Mouse (Mus musculus) CH12.LX (cell line): ENCODE data around the gene Arpc5l. TPM values are rescaled to one million over a fixed set of nuclear protein-coding genes. Genes with fewer than 3 reads are reported as not detected.
A peak's percentile ranks its signal among the peaks of the same experiment; 100 is the strongest.

ENCODE experiments used
- DNase-seq: peaks from one replicate; pipeline ENCODE4 v3.0.0-alpha.2; 2013; ENCODE audit errors: extremely low read depth
- H3K27ac ChIP-seq: 2 replicates; pipeline ENCODE4 v1.5.1; 2012; ENCODE audit warnings: low read depth, mild to moderate bottlenecking, control low read depth, moderate library complexity; ENCODE audit not compliant: insufficient read depth
- H3K27me3 ChIP-seq: replicated peaks from 2 replicates; pipeline ENCODE3; 2012; ENCODE audit warnings: inconsistent platforms
- H3K36me3 ChIP-seq, 2 experiments: replicated peaks in 1 of 2; 2 replicates each; pipeline versions ENCODE3 to v1.6.1; 2012; ENCODE audit warnings: inconsistent platforms in 1 of 2, low read length in 1 of 2, mild to moderate bottlenecking in 1 of 2, mixed read lengths in 1 of 2, moderate library complexity in 1 of 2; ENCODE audit not compliant: control insufficient read depth in 1 of 2, insufficient read depth in 1 of 2
- H3K4me1 ChIP-seq, 2 experiments: 2 replicates each; pipeline ENCODE4 v1.6.1; 2012; ENCODE audit warnings: inconsistent platforms in 1 of 2, moderate library complexity in 1 of 2; ENCODE audit not compliant: insufficient read depth in 2 of 2, control insufficient read depth in 1 of 2
- H3K4me2 ChIP-seq: 2 replicates; pipeline ENCODE4 v1.6.1; 2012; ENCODE audit warnings: low read depth, mild to moderate bottlenecking, control low read depth; ENCODE audit not compliant: poor library complexity, insufficient read depth, severe bottlenecking
- H3K4me3 ChIP-seq, 3 experiments: fragments of 150-350 bp in 1 of 3; sonication (generic) in 1 of 3; replicated peaks in 1 of 3; 2 replicates each; pipeline versions ENCODE3 to v1.5.1; 2011 to 2012; ENCODE audit warnings: low read depth in 2 of 3, low read length in 2 of 3, mild to moderate bottlenecking in 2 of 3, moderate library complexity in 2 of 3, control low read depth in 1 of 3, improper control_type of control experiment in 1 of 3, inconsistent platforms in 1 of 3, mixed read lengths in 1 of 3; ENCODE audit not compliant: poor library complexity in 1 of 3
- H3K79me2 ChIP-seq: replicated peaks from 2 replicates; pipeline ENCODE4 v1.6.1; 2012; ENCODE audit warnings: mild to moderate bottlenecking, moderate library complexity; ENCODE audit not compliant: control insufficient read depth, poor library complexity, insufficient read depth, severe bottlenecking; ENCODE audit errors: extremely low read depth
- H3K9ac ChIP-seq: 2 replicates; pipeline ENCODE4 v1.6.1; 2012; ENCODE audit warnings: low read depth, mild to moderate bottlenecking, control low read depth, moderate library complexity; ENCODE audit not compliant: insufficient read depth
- H3K9me3 ChIP-seq: replicated peaks from 2 replicates; pipeline ENCODE3; 2012; ENCODE audit warnings: low read length, inconsistent platforms, mixed read lengths
- BHLHE40 ChIP-seq: IDR thresholded peaks from 2 replicates; pipeline ENCODE4 v1.6.1; 2011; ENCODE audit warnings: mild to moderate bottlenecking, low read depth, low read length, improper control_type of control experiment
- CHD1 ChIP-seq: IDR thresholded peaks from 2 replicates; pipeline ENCODE4 v1.6.1; 2012; ENCODE audit warnings: low read depth, low read length, improper control_type of control experiment, inconsistent platforms
- CHD2 ChIP-seq: IDR thresholded peaks from 2 replicates; pipeline ENCODE4 v1.6.1; 2011; ENCODE audit warnings: low read length, improper control_type of control experiment
- CTCF ChIP-seq, 2 experiments: IDR thresholded peaks in 1 of 2; conservative IDR thresholded peaks in 1 of 2; 2 replicates each; pipeline ENCODE4 v1.5.1; 2011 to 2012; ENCODE audit warnings: low read depth in 2 of 2, low read length in 2 of 2, improper control_type of control experiment in 1 of 2, inconsistent platforms in 1 of 2, mild to moderate bottlenecking in 1 of 2, moderate library complexity in 1 of 2
- E2F4 ChIP-seq: IDR thresholded peaks from 2 replicates; pipeline ENCODE4 v1.6.1; 2011; ENCODE audit warnings: low read depth, low read length, improper control_type of control experiment; ENCODE audit not compliant: insufficient replicate concordance
- ELF1 ChIP-seq: IDR thresholded peaks from 2 replicates; pipeline ENCODE4 v1.6.1; 2014; ENCODE audit warnings: low read depth, mild to moderate bottlenecking, inconsistent platforms, low read length, improper control_type of control experiment
- EP300 ChIP-seq: IDR thresholded peaks from 2 replicates; pipeline ENCODE4 v1.6.1; 2011; ENCODE audit warnings: low read length, improper control_type of control experiment
- ETS1 ChIP-seq: conservative IDR thresholded peaks from 2 replicates; pipeline ENCODE4 v1.6.1; 2012; ENCODE audit warnings: low read depth, mild to moderate bottlenecking, inconsistent platforms, low read length, improper control_type of control experiment, moderate library complexity
- GABPA ChIP-seq: IDR thresholded peaks from 2 replicates; pipeline ENCODE4 v1.6.1; 2012; ENCODE audit warnings: low read depth, low read length, improper control_type of control experiment, inconsistent platforms; ENCODE audit not compliant: insufficient replicate concordance
- HCFC1 ChIP-seq: IDR thresholded peaks from 2 replicates; pipeline ENCODE4 v1.6.1; 2012; ENCODE audit warnings: low read depth, mild to moderate bottlenecking, inconsistent platforms, low read length, improper control_type of control experiment
- IRF4 ChIP-seq: IDR thresholded peaks from 2 replicates; pipeline ENCODE4 v1.6.1; 2014; ENCODE audit warnings: low read depth, mild to moderate bottlenecking, inconsistent platforms, low read length, improper control_type of control experiment
- JUN ChIP-seq: IDR thresholded peaks from 2 replicates; pipeline ENCODE4 v1.6.1; 2011; ENCODE audit warnings: low read depth, mild to moderate bottlenecking, low read length, improper control_type of control experiment, moderate library complexity; ENCODE audit not compliant: insufficient read depth
- JUND ChIP-seq: conservative IDR thresholded peaks from 2 replicates; pipeline ENCODE4 v1.6.1; 2011; ENCODE audit warnings: low read depth, low read length, improper control_type of control experiment
- KAT2A ChIP-seq: IDR thresholded peaks from 2 replicates; pipeline ENCODE4 v1.6.1; 2012; ENCODE audit warnings: low read length, improper control_type of control experiment, inconsistent platforms; ENCODE audit not compliant: insufficient replicate concordance
- MAFK ChIP-seq: IDR thresholded peaks from 2 replicates; pipeline ENCODE4 v1.6.1; 2011; ENCODE audit warnings: low read length, improper control_type of control experiment; ENCODE audit not compliant: insufficient replicate concordance
- MAX ChIP-seq: IDR thresholded peaks from 2 replicates; pipeline ENCODE4 v1.6.1; 2011; ENCODE audit warnings: low read length, improper control_type of control experiment
- MAZ ChIP-seq: IDR thresholded peaks from 2 replicates; pipeline ENCODE4 v1.6.1; 2012; ENCODE audit warnings: low read depth, mild to moderate bottlenecking, inconsistent platforms, low read length, improper control_type of control experiment, moderate library complexity
- MEF2A ChIP-seq: IDR thresholded peaks from 2 replicates; pipeline ENCODE4 v1.6.1; 2014; ENCODE audit warnings: low read depth, mild to moderate bottlenecking, inconsistent platforms, low read length, improper control_type of control experiment, borderline replicate concordance
- MXI1 ChIP-seq: IDR thresholded peaks from 2 replicates; pipeline ENCODE4 v1.6.1; 2011; ENCODE audit warnings: mild to moderate bottlenecking, low read depth, low read length, improper control_type of control experiment
- MYC ChIP-seq: IDR thresholded peaks from 2 replicates; pipeline ENCODE4 v1.6.1; 2011; ENCODE audit warnings: low read depth, mild to moderate bottlenecking, improper control_type of control experiment, low read length
- NELFE ChIP-seq: IDR thresholded peaks from 2 replicates; pipeline ENCODE4 v1.6.1; 2011; ENCODE audit warnings: low read depth, low read length, improper control_type of control experiment
- NRF1 ChIP-seq: IDR thresholded peaks from 2 replicates; pipeline ENCODE4 v1.6.1; 2014; ENCODE audit warnings: low read depth, mild to moderate bottlenecking, inconsistent platforms, low read length, improper control_type of control experiment, moderate library complexity
- PAX5 ChIP-seq: IDR thresholded peaks from 2 replicates; pipeline ENCODE4 v1.6.1; 2012; ENCODE audit warnings: low read length, inconsistent platforms, mixed read lengths
- POLR2A ChIP-seq: IDR thresholded peaks from 2 replicates; pipeline ENCODE4 v1.6.1; 2011; ENCODE audit warnings: low read depth, mild to moderate bottlenecking, improper control_type of control experiment, low read length
- POLR2AphosphoS2 ChIP-seq: IDR thresholded peaks from 2 replicates; pipeline ENCODE4 v1.6.1; 2011; ENCODE audit warnings: low read depth, low read length, improper control_type of control experiment
- RAD21 ChIP-seq: IDR thresholded peaks from 2 replicates; pipeline ENCODE4 v1.6.1; 2011; ENCODE audit warnings: low read depth, mild to moderate bottlenecking, low read length, improper control_type of control experiment, moderate library complexity
- RCOR1 ChIP-seq: conservative IDR thresholded peaks from 2 replicates; pipeline ENCODE4 v1.6.1; 2012; ENCODE audit warnings: low read depth, mild to moderate bottlenecking, inconsistent platforms, low read length, improper control_type of control experiment
- SIN3A ChIP-seq: IDR thresholded peaks from 2 replicates; pipeline ENCODE4 v1.6.1; 2012; ENCODE audit warnings: low read length, improper control_type of control experiment, inconsistent platforms
- SMC3 ChIP-seq: IDR thresholded peaks from 2 replicates; pipeline ENCODE4 v1.6.1; 2011; ENCODE audit warnings: low read depth, low read length, improper control_type of control experiment
- TBP ChIP-seq: conservative IDR thresholded peaks from 2 replicates; pipeline ENCODE4 v1.6.1; 2011; ENCODE audit warnings: low read depth, low read length, improper control_type of control experiment
- TCF12 ChIP-seq: IDR thresholded peaks from 2 replicates; pipeline ENCODE4 v1.6.1; 2014; ENCODE audit warnings: low read depth, mild to moderate bottlenecking, inconsistent platforms, low read length, improper control_type of control experiment
- UBTF ChIP-seq: IDR thresholded peaks from 2 replicates; pipeline ENCODE4 v1.6.1; 2012; ENCODE audit warnings: low read depth, mild to moderate bottlenecking, inconsistent platforms, low read length, improper control_type of control experiment, moderate library complexity
- USF1 ChIP-seq: IDR thresholded peaks from 2 replicates; pipeline ENCODE4 v1.6.1; 2014; ENCODE audit warnings: low read depth, mild to moderate bottlenecking, inconsistent platforms, low read length, improper control_type of control experiment
- USF2 ChIP-seq: conservative IDR thresholded peaks from 2 replicates; pipeline ENCODE4 v1.6.1; 2011; ENCODE audit warnings: low read depth, low read length, improper control_type of control experiment
- ZC3H11A ChIP-seq: IDR thresholded peaks from 2 replicates; pipeline ENCODE4 v1.6.1; 2012; ENCODE audit warnings: low read depth, mild to moderate bottlenecking, inconsistent platforms, low read length, improper control_type of control experiment
- ZKSCAN1 ChIP-seq: IDR thresholded peaks from 2 replicates; pipeline ENCODE4 v1.6.1; 2012; ENCODE audit warnings: low read depth, inconsistent platforms, low read length, improper control_type of control experiment, borderline replicate concordance
- ZMIZ1 ChIP-seq: IDR thresholded peaks from 2 replicates; pipeline ENCODE4 v1.6.1; 2012; ENCODE audit warnings: low read depth, mild to moderate bottlenecking, inconsistent platforms, low read length, improper control_type of control experiment
- ZNF384 ChIP-seq: IDR thresholded peaks from 2 replicates; pipeline ENCODE4 v1.6.1; 2012; ENCODE audit warnings: low read depth, low read length, improper control_type of control experiment, inconsistent platforms
- dilution Hi-C: fragments of 300-500 bp; cut with MboI; formaldehyde crosslinking; loops from 2 replicates; pipeline ENCODE4 v1.14.3; 2020; ENCODE audit warnings: low sequenced_read_pairs; ENCODE audit not compliant: extremely low pct_unique_long_range_greater_than_20kb, extremely low pct_ligation_motif_present
- in situ Hi-C: fragments of 300-500 bp; cut with MboI; formaldehyde crosslinking; loops from 3 replicates; pipeline ENCODE4 v1.14.3; 2019; ENCODE audit warnings: low sequenced_read_pairs, low pct_ligation_motif_present, low pct_unique_long_range_greater_than_20kb, mixed read lengths
- polyA plus RNA-seq: library from polyadenylated mRNA; unstranded; fragments of >175 nt; gene quantifications from 2 replicates; pipeline ENCODE4 v1.2.1, GENCODE M21; 2012; ENCODE audit warnings: low read depth; ENCODE audit not compliant: insufficient read length
- total RNA-seq, 2 experiments: library from RNA; depleted of rRNA; stranded (reverse); fragments of 300-350 nt in 1 of 2; fragments of >200 nt in 1 of 2; gene quantifications; 2 replicates each; pipeline ENCODE4 v1.2.3; 2012 to 2014

Gene Arpc5l
- total RNA-seq (2012; rRNA removed) (139 and 148 TPM in 2 replicates), total RNA-seq (2014; rRNA removed) (300 and 309 TPM in 2 replicates), polyA plus RNA-seq (212 and 219 TPM in 2 replicates)

- dilution Hi-C loops, result no loop called here
- peaks cover 3 to 29% of the 10 kb centered on the region in 2 experiments for H3K4me1 ChIP-seq
- peak within 1 kb of the TSS; percentile 94 to 99 (median 97) for H3K4me3 ChIP-seq
- H3K27me3 ChIP-seq, result no peaks in the 10 kb centered on the region
- H3K9ac ChIP-seq, result peak within 1 kb of the TSS; percentile 98
- peaks cover 38 to 48% of the 10 kb centered on the region in 2 experiments for H3K36me3 ChIP-seq
- H3K4me2 ChIP-seq, result peak within 1 kb of the TSS; percentile 89
- TF ChIP-seq E2F4 (no peak), CHD1 (no peak), CTCF (conservative IDR thresholded peaks at IDR 0.05 in 1 of 2, IDR thresholded peaks at IDR 0.05 in 1 of 2; ENCODE audit: low read depth in 2 of 2, low read length in 2 of 2) (no peak), MEF2A (no peak), ZNF384 (no peak), RCOR1 (no peak), ZKSCAN1 (no peak), IRF4 (no peak), POLR2A (peak; percentile 97), BHLHE40 (no peak), JUN (no peak), EP300 (no peak), MAFK (no peak), TBP (peak; percentile 93), TCF12 (peak; percentile 91), KAT2A (peak; percentile 74; the same call in 1 of the 2 replicates), ZC3H11A (no peak), USF2 (no peak), HCFC1 (peak; percentile 85), MAX (peak; percentile 80; the same call in 1 of the 2 replicates), NRF1 (peak; percentile 91), MXI1 (peak; percentile 86), ETS1 (no peak), UBTF (no peak), USF1 (no peak), CHD2 (peak; percentile 98), POLR2AphosphoS2 (peak; percentile 90; the same call in 1 of the 2 replicates), MAZ (no peak), ELF1 (peak; percentile 98), JUND (no peak), GABPA (no peak), MYC (peak; percentile 67; the same call in 1 of the 2 replicates), SIN3A (peak; percentile 78; the same call in 1 of the 2 replicates), ZMIZ1 (peak; percentile 85; the same call in 1 of the 2 replicates), RAD21 (no peak), NELFE (peak; percentile 90), PAX5 (no peak), SMC3 (no peak)
- TF ChIP-seq, all 38 proteins: peak for 15
- no peaks in the 10 kb centered on the region for H3K9me3 ChIP-seq
- peaks cover 59% of the 10 kb centered on the region for H3K79me2 ChIP-seq
- in situ Hi-C loops, result no loop called here
- peak; percentile 91 for DNase-seq
- H3K27ac ChIP-seq, result peak within 1 kb of the TSS; percentile 72
Observed at GRCm38 (mm10) chr2:39004880-39005435, at the start of gene Arpc5l. Arpc5l (plus strand) TSS chr2:39005348.
